Mouse (Mus musculus) heart, embryonic 13.5 days (tissue): ENCODE data around the gene Gys2. TPM values are rescaled to one million over a fixed set of nuclear protein-coding genes. Genes with fewer than 3 reads are reported as not detected.
"Not testable (repeated sequence)": the region's sequence is repeated elsewhere in the genome, so short reads cannot be mapped to it uniquely, and the experiment has no call there.

Experiments
- ATAC-seq: fragments of 200-750 bp; cut with Nextera tagmentation; 2 replicates; pipeline ENCODE4 v1.8.0; 2017; ENCODE audit warnings: moderate TSS enrichment; ENCODE audit not compliant: insufficient number of reproducible peaks, low FRiP score, low TSS enrichment; ENCODE audit errors: extremely low read depth
- H3K27ac ChIP-seq: fragments of 300-500 bp; sonication (generic); replicated peaks from 2 replicates; pipeline ENCODE4 v1.5.1; 2015; ENCODE audit warnings: moderate library complexity, mild to moderate bottlenecking, inconsistent platforms
- H3K27me3 ChIP-seq: fragments of 300-500 bp; sonication (generic); replicated peaks from 2 replicates; pipeline ENCODE4 v1.6.1; 2015; ENCODE audit warnings: mild to moderate bottlenecking, inconsistent platforms
- H3K36me3 ChIP-seq: fragments of 300-500 bp; sonication (generic); 2 replicates; pipeline ENCODE4 v1.6.1; 2015; ENCODE audit warnings: mild to moderate bottlenecking, inconsistent platforms
- H3K4me1 ChIP-seq: fragments of 300-500 bp; sonication (generic); 2 replicates; pipeline ENCODE4 v1.6.1; 2015; ENCODE audit warnings: inconsistent platforms
- H3K4me2 ChIP-seq: fragments of 300-500 bp; sonication (generic); 2 replicates; pipeline ENCODE4 v1.6.1; 2015; ENCODE audit warnings: inconsistent platforms, mild to moderate bottlenecking, moderate library complexity
- H3K4me3 ChIP-seq: fragments of 300-500 bp; sonication (generic); 2 replicates; pipeline ENCODE4 v1.5.1; 2015; ENCODE audit warnings: moderate library complexity, mild to moderate bottlenecking, inconsistent platforms
- H3K9ac ChIP-seq: fragments of 300-500 bp; sonication (generic); 2 replicates; pipeline ENCODE4 v1.6.1; 2015; ENCODE audit warnings: inconsistent platforms, mild to moderate bottlenecking, moderate library complexity
- H3K9me3 ChIP-seq: fragments of 300-500 bp; sonication (generic); 2 replicates; pipeline ENCODE4 v1.6.1; 2016; ENCODE audit warnings: inconsistent platforms
- WGBS: fragments of 180-500 bp; shearing (Covaris S2); methylation state at CpG from one replicate; pipeline ENCODE4 v1.1.7; 2015; ENCODE audit warnings: mixed read lengths; 5-methylcytosine and 5-hydroxymethylcytosine counted together
- polyA plus RNA-seq: library from polyadenylated mRNA; unstranded; fragments of >200 nt; fragmentation: Nextera tagmentation; extraction: Ambion mirVana; gene quantifications from 2 replicates; pipeline ENCODE4 v1.2.1, GENCODE M21; 2015

Gene Gys2
- polyA plus RNA-seq, 1 experiment from 2014 or later, result 0.23 TPM

DNA sequence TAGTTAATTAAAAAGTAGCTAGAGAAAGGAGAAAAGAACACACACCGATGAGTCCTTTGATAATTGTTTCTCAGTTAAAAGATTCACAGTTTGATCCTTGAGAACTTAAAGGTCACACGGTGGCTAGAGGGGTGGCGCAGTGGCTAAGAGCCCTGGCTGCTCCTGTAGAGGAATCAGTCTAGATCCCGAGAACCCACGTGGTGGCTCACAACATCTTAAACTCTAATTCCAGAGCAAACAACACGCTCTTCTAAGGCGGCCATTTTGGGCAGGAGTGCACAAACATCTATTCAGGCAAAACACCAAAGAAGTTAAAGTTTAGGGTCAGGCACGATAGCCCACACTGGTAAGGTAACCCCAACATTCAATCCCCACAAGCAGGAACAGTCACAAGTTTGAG, 30.7 kb upstream of the Gys2 start:
- ATAC-seq, result no peak
- Histone ChIP-seq H3K4me1 (peaks cover 39% of the 10 kb centered on the region), H3K9me3 (no peaks in the 10 kb centered on the region), H3K4me3 (no peak overlapping the region), H3K4me2 (peak overlapping the region; percentile 36), H3K27ac (no peak overlapping the region), H3K9ac (no peak overlapping the region), H3K36me3 (peaks cover 66% of the 10 kb centered on the region), H3K27me3 (no peaks in the 10 kb centered on the region)
- WGBS, result 83% methylated on average over 8 of the region's 8 CpGs

DNA sequence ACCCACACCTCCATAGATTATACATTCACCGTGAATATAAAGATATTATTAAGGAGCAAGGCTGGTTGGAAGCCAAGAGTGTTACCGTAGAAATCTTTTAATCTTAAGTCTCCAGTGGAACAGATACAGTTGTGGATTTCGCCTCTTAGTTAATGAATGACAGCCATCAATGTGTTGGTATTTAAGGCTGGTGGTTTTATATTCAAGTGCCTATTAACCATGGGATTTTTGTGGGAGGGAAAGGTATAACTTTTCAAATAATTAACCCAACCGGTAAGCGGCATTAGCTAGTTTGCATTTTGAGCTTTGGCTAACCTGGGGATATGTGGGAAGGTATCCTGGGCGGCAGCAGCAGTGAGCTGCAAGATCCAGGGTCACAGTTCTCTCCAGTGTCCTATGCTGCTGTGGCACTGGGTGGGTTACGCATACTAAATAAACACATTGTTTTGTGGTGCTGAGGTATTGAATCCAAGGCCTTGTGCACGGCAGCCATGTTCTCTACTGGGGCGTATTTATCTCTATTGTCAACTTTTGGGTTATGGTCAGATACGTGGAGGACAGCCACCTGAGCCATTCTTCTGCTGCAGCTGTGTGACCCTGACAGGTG, 29.7 kb upstream of the Gys2 start:
- Histone ChIP-seq H3K9me3 (no peaks in the 10 kb centered on the region), H3K9ac (no peak overlapping the region), H3K27ac (no peak overlapping the region), H3K27me3 (no peaks in the 10 kb centered on the region), H3K4me1 (peaks cover 33% of the 10 kb centered on the region), H3K4me2 (no peak overlapping the region), H3K4me3 (no peak overlapping the region), H3K36me3 (peaks cover 76% of the 10 kb centered on the region)
- WGBS, result 82% methylated on average over 10 of the region's 10 CpGs
- no peak for ATAC-seq

DNA sequence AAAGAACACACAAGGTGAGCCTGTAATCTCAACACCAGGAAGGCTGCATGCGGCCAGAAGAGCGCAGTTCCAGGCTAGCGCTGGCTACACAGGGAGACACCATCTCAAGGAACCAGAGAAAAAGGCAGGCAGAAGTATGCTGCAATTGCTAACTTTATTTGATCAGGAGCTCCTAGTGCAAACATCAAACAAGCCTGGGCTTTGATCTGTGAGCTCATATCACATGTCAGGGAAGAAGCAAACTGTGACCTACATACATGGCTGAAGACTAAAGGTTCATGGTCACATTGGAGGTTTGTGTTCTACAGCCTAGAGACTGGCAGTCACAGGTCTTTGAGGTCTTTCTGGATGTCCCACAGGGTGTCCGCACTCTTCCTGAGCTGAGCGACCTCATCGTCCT, 17.2 kb upstream of the Gys2 start:
- H3K4me1 ChIP-seq, ATAC-seq, H3K9ac ChIP-seq, H3K4me3 ChIP-seq, H3K4me2 ChIP-seq, H3K27me3 ChIP-seq, H3K27ac ChIP-seq, H3K9me3 ChIP-seq: not testable (repeated sequence)
- WGBS, result 82% methylated on average over 6 of the region's 6 CpGs
- peaks cover 88% of the 10 kb centered on the region for H3K36me3 ChIP-seq

DNA sequence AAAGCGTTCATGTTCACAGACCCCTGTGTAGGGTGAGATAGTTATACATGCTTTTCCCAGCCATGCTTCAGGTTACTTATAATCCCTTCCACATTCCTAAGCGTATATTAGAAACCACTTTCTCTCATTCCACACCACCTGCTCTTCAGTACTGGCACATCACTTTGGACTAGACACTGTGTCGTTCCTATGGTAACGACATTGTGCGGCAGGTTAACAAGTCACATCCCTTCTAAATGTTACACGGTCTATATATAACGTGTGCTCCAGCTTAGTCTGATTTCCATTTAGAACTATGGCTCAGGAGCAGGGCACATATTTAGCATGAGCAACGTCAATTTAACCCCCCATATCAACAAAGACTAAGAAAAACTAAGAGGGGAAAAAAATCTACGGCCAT, 14.7 kb upstream of the Gys2 start:
- H3K36me3 ChIP-seq, result peaks cover 75% of the 10 kb centered on the region
- ATAC-seq, result no peak

DNA sequence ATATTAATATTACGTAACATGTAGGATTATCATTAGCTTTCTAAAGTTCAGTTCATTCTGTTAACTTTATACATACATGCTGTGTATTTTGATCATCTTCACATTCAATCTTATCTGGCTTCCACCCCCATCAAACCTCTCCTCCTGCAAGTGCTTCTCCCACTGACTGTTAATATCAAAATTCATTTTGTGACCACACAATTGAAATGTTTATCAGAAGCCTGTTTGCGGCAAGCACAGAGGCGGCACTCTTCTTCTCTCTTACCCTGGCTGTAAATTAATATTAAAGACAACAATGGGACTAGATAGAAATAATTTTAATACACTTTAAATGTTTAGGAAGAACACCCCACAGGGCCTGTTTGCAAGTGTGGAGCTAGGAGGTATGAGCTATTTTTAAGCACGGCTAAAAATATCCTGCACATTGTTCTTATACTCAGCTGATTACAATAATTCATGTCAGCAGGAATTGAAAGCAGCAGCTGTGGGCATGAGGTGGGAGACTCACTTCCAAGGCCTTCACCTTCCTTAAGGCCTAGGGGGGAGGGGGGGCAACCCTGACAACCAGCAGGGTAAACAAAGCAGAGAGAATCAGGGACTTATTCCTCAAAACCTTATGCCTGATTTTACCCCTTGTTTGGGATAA, 12.7 kb upstream of the Gys2 start:
- H3K9me3 ChIP-seq, result peaks cover 15% of the 10 kb centered on the region; the same call in 1 of the 2 replicates
- peaks cover 16% of the 10 kb centered on the region for H3K4me1 ChIP-seq
- no peak overlapping the region for H3K9ac ChIP-seq
- 76% methylated on average over 4 of the region's 4 CpGs for WGBS
- no peaks in the 10 kb centered on the region for H3K27me3 ChIP-seq
- H3K4me3 ChIP-seq, result no peak overlapping the region
- no peak for ATAC-seq
- peaks cover 58% of the 10 kb centered on the region for H3K36me3 ChIP-seq
- H3K4me2 ChIP-seq, result peak overlapping the region; percentile 51
- H3K27ac ChIP-seq, result peak overlapping the region; percentile 76

More for the DNA sequence above, 14.7 kb upstream of the Gys2 start:
- 85% methylated on average over 9 of the region's 9 CpGs for WGBS
- Histone ChIP-seq H3K9ac (no peak overlapping the region), H3K4me3 (no peak overlapping the region), H3K27ac (no peak overlapping the region), H3K4me2 (no peak overlapping the region), H3K27me3 (no peaks in the 10 kb centered on the region), H3K4me1 (peaks cover 16% of the 10 kb centered on the region), H3K9me3 (peaks cover 15% of the 10 kb centered on the region; the same call in 1 of the 2 replicates)

DNA sequence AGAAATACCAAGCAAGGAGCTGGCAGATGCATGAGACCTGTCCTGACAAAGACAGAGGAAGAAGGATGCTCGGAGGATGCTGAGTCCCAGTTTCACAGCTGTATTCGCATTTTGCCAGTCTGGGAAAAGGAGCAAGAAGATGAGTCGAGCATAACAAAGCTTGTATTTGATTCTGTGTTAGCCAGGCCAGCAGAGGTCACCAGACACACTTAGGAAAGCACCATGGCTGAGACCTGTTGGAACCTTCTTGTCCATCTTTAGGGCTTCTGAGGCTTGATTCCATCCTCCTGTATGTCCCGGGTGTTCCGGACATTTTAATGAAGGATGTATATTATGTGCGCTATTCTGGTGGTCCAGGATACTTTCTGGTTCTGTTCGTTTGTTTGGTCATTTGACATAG, 4.3 kb upstream of the Gys2 start:
- no peak overlapping the region for H3K4me3 ChIP-seq
- WGBS, result 67% methylated on average over 7 of the region's 7 CpGs
- H3K4me1 ChIP-seq, result no peaks in the 10 kb centered on the region
- no peaks in the 10 kb centered on the region for H3K9me3 ChIP-seq
- no peak overlapping the region for H3K4me2 ChIP-seq
- H3K27ac ChIP-seq, result no peak overlapping the region
- no peak for ATAC-seq
- H3K36me3 ChIP-seq, result 0 out of 2 replicates have a peak, but pooled peaks cover 3% of the 10 kb centered on the region
- H3K27me3 ChIP-seq, result no peaks in the 10 kb centered on the region
- H3K9ac ChIP-seq, result no peak overlapping the region

GRCm38 (mm10) chr6:142471141-142471540, 1.8 kb downstream of the Gys2 start:
- WGBS, result 75% methylated on average over 8 of the region's 8 CpGs
- Histone ChIP-seq H3K9ac (no peak overlapping the region), H3K9me3 (no peaks in the 10 kb centered on the region), H3K4me2 (no peak overlapping the region), H3K27ac (no peak overlapping the region), H3K27me3 (no peaks in the 10 kb centered on the region), H3K36me3 (no peaks in the 10 kb centered on the region), H3K4me3 (no peak overlapping the region), H3K4me1 (no peaks in the 10 kb centered on the region)
- no peak for ATAC-seq

DNA sequence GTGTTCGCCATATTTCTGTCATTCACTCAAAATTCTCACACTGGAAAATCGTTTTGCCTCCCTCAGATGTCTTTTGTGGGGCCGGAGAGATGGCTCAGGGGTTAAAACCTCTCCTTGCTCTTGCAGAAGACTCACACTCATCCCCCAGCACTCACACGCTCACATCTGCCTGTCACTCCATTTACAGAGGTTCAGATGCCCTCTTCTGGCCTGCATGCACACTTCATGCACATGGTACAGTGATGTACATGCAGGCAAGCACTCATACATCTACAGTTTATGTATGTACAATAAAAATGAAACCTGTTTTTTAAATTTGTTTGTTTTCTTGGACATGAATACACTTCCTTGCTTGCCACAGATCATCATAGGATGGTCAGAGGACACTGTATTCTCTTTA, 3.3 kb downstream of the Gys2 start:
- no peaks in the 10 kb centered on the region for H3K4me1 ChIP-seq
- 38% methylated on average over 4 of the region's 4 CpGs for WGBS

GRCm38 (mm10) chr6:142462194-142462593, 10.7 kb downstream of the Gys2 start:
- Histone ChIP-seq H3K27ac (no peak overlapping the region), H3K4me3 (no peak overlapping the region), H3K9ac (no peak overlapping the region), H3K27me3 (no peaks in the 10 kb centered on the region), H3K4me2 (no peak overlapping the region), H3K36me3 (no peaks in the 10 kb centered on the region), H3K9me3 (no peaks in the 10 kb centered on the region), H3K4me1 (no peaks in the 10 kb centered on the region)
- ATAC-seq, result no peak
- 69% methylated on average over 6 of the region's 6 CpGs for WGBS

More for the DNA sequence above, 3.3 kb downstream of the Gys2 start:
- Histone ChIP-seq H3K27me3 (no peaks in the 10 kb centered on the region), H3K9ac (no peak overlapping the region), H3K4me2 (no peak overlapping the region), H3K9me3 (no peaks in the 10 kb centered on the region), H3K36me3 (no peaks in the 10 kb centered on the region), H3K4me3 (no peak overlapping the region), H3K27ac (no peak overlapping the region)
- no peak for ATAC-seq

GRCm38 (mm10) chr6:142459017-142459678, 13.8 kb downstream of the Gys2 start:
- Histone ChIP-seq H3K9ac (no peak overlapping the region), H3K36me3 (no peaks in the 10 kb centered on the region), H3K9me3 (no peaks in the 10 kb centered on the region), H3K4me3 (no peak overlapping the region), H3K27ac (no peak overlapping the region), H3K4me1 (no peaks in the 10 kb centered on the region), H3K27me3 (no peaks in the 10 kb centered on the region), H3K4me2 (no peak overlapping the region)
- WGBS, result 65% methylated on average over 14 of the region's 14 CpGs
- no peak for ATAC-seq

DNA sequence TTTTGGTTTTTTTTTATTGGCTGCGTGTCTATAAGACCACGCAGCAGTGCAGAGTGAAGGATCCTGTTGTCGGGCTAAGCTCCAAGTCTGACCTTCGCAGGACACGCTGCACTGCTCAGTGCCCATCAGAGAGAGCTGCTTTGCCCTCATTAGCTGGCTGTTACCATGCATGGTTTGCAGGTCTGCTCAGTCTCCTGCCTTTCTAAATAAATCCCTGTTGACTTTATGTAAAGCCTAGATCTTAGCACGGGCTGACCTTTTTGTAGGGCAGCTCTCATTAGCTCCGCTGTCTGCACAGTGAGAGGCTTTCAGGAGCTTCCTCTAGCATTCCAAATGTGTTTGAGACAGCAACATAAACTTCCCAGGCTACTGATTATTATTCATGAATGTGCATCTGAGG, 14.9 kb downstream of the Gys2 start:
- no peak for ATAC-seq
- Histone ChIP-seq H3K9ac (no peak overlapping the region), H3K27ac (no peak overlapping the region), H3K27me3 (no peaks in the 10 kb centered on the region), H3K4me2 (no peak overlapping the region), H3K4me3 (no peak overlapping the region), H3K36me3 (no peaks in the 10 kb centered on the region), H3K4me1 (no peaks in the 10 kb centered on the region), H3K9me3 (no peaks in the 10 kb centered on the region)
- 72% methylated on average over 7 of the region's 7 CpGs for WGBS
